ENCODE assay signal across 16 mouse cellular contexts in genomic region chr9:75665364-75665763, GRCm38 (mm10). TPM values are rescaled to one million over a fixed set of nuclear protein-coding genes. Genes with fewer than 3 reads are reported as not detected.
"Had no signal": no experiment of that assay in that cellular context is flagged by ENCODE, and none has a peak within 500 bp of the region (broad histone marks: within the 10 kb centered on the region; RNA-seq: fewer than 3 reads in every experiment).

No protein-coding gene starts in this region.

- H3K27ac ChIP-seq: limb, embryonic 12.5 days; liver, embryonic 13.5 days; lung, embryonic 15.5 days; macrophage had no signal

- ATAC-seq: liver, postnatal 0 days; midbrain, embryonic 16.5 days had no signal

- H3K9me3 ChIP-seq: limb, embryonic 12.5 days; liver, embryonic 13.5 days; lung, embryonic 15.5 days; megakaryocyte, embryonic 14.5 days had no signal

- H3K4me1 ChIP-seq: limb, embryonic 12.5 days; liver, embryonic 13.5 days; lung, embryonic 15.5 days; megakaryocyte, embryonic 14.5 days had no signal

- H3K36me3 ChIP-seq: limb, embryonic 12.5 days; liver, embryonic 13.5 days; lung, embryonic 15.5 days had no signal

- H3K4me3 ChIP-seq: limb, embryonic 12.5 days; liver, embryonic 13.5 days; lung, embryonic 15.5 days had no signal

- DNase-seq: kidney, adult 9 months; kidney, postnatal 10 days; kidney, postnatal 4 days; liver; liver, embryonic 13.5 days; liver, postnatal 0 days; lung, postnatal 14 days; right cerebral cortex, adult 18-20 months; right cerebral cortex, postnatal 25 days; thymus, postnatal 14 days had no signal

- H3K9ac ChIP-seq: limb, embryonic 12.5 days; liver, embryonic 13.5 days; liver, postnatal 0 days; lung, embryonic 15.5 days had no signal

- H3K4me2 ChIP-seq: limb, embryonic 12.5 days; liver, embryonic 13.5 days; lung, embryonic 15.5 days; midbrain, embryonic 11.5 days had no signal

- H3K27me3 ChIP-seq: limb, embryonic 12.5 days; liver, embryonic 13.5 days; lung, embryonic 15.5 days; megakaryocyte, embryonic 14.5 days had no signal

RNA-seq across cellular contexts. Expression of gene Scg3, which starts 18.5 kb away (rescaled TPM):
- polyA plus RNA-seq: liver, postnatal 0 days; macrophage had no signal

RNA-seq across cellular contexts. Expression of gene Lysmd2, which starts 39.8 kb away (rescaled TPM):
- polyA plus RNA-seq: macrophage had no signal

RNA-seq across cellular contexts. Expression of gene Tmod2, which starts 54.2 kb away (rescaled TPM):
- polyA plus RNA-seq: macrophage had no signal
